Mouse (Mus musculus): ENCODE results near the gene Ankrd24. TPM values are rescaled to one million over a fixed set of nuclear protein-coding genes. Genes with fewer than 3 reads are reported as not detected.

Ankrd24 gene
- polyA plus RNA-seq, 1 experiment: 11.8 TPM

- Histone ChIP-seq H3K79me2 (ENCODE audit: control insufficient read depth, insufficient read depth) (no peaks in the 10 kb centered on the region), H3K4me2 (ENCODE audit: low read depth) (peak overlapping the region; percentile 53), H3K27me3 (ENCODE audit: control insufficient read depth, insufficient read depth, insufficient read length) (no peaks in the 10 kb centered on the region), H3K4me3 (no peak overlapping the region), H3K36me3 (ENCODE audit: control insufficient read depth, insufficient read depth) (no peaks in the 10 kb centered on the region), H3ac (ENCODE audit: control insufficient read depth, insufficient read length) (no peak overlapping the region)
- no peak for TF ChIP-seq USF1 (IDR thresholded peaks at IDR 0.05; ENCODE audit: low read depth)
- no peak for TF ChIP-seq MYOG (IDR thresholded peaks at IDR 0.05; ENCODE audit: control insufficient read depth in 1 of 3, insufficient read depth in 1 of 3, insufficient read length in 2 of 3, low read depth in 2 of 3)
- TF ChIP-seq REST (IDR thresholded peaks at IDR 0.05; ENCODE audit: insufficient read depth, insufficient read length): no peak
- no peak for TF ChIP-seq TCF3 (IDR thresholded peaks at IDR 0.05; ENCODE audit: insufficient read length, low read depth)
- TF ChIP-seq POLR2A (IDR thresholded peaks at IDR 0.05; ENCODE audit: insufficient read length, low read depth): no peak
- no peak for TF ChIP-seq TCF12 (IDR thresholded peaks at IDR 0.05; ENCODE audit: insufficient read depth, poor library complexity, severe bottlenecking)
- TF ChIP-seq CEBPB (IDR thresholded peaks at IDR 0.05; ENCODE audit: insufficient read depth, poor library complexity, severe bottlenecking): no peak
- TF ChIP-seq POLR2AphosphoS2 (IDR thresholded peaks at IDR 0.05; ENCODE audit: insufficient read length, low read depth): no peak
- no peak for TF ChIP-seq MAX (IDR thresholded peaks at IDR 0.05; ENCODE audit: low read depth)
- TF ChIP-seq MYOD1 (IDR thresholded peaks at IDR 0.05; ENCODE audit: control insufficient read depth in 1 of 3, insufficient read length in 2 of 3, low read depth in 2 of 3): no peak
- no peak for TF ChIP-seq SRF (IDR thresholded peaks at IDR 0.05; ENCODE audit: control insufficient read depth, insufficient read length, low read depth)
- TF ChIP-seq E2F4 (IDR thresholded peaks at IDR 0.05; ENCODE audit: insufficient read depth): no peak
Measured at GRCm38 (mm10) chr10:81604019-81604967, 24.0 kb upstream of the Ankrd24 start.

GRCm38 (mm10) chr10:81604968-81605665, 23.2 kb upstream of the Ankrd24 start:
- Histone ChIP-seq H3ac (ENCODE audit: control insufficient read depth, insufficient read length) (no peak overlapping the region), H3K36me3 (ENCODE audit: control insufficient read depth, insufficient read depth) (no peaks in the 10 kb centered on the region), H3K79me2 (ENCODE audit: control insufficient read depth, insufficient read depth) (no peaks in the 10 kb centered on the region), H3K4me2 (ENCODE audit: low read depth) (peak overlapping the region; percentile 95), H3K27me3 (ENCODE audit: control insufficient read depth, insufficient read depth, insufficient read length) (no peaks in the 10 kb centered on the region), H3K4me3 (peak overlapping the region; percentile 38)
- TF ChIP-seq MYOD1 (IDR thresholded peaks at IDR 0.05; ENCODE audit: control insufficient read depth in 1 of 3, insufficient read length in 2 of 3, low read depth in 2 of 3): peak in 1 of 3 experiments; percentile 13
- no peak for TF ChIP-seq POLR2AphosphoS2 (IDR thresholded peaks at IDR 0.05; ENCODE audit: insufficient read length, low read depth)

- H3K4me2 ChIP-seq (ENCODE audit: low read depth): peak overlapping the region; percentile 95
- peak overlapping the region; percentile 38 for H3K4me3 ChIP-seq
- no peaks in the 10 kb centered on the region for H3K27me3 ChIP-seq (ENCODE audit: control insufficient read depth, insufficient read depth, insufficient read length)
- no peaks in the 10 kb centered on the region for H3K79me2 ChIP-seq (ENCODE audit: control insufficient read depth, insufficient read depth)
- TF ChIP-seq POLR2A (IDR thresholded peaks at IDR 0.05; ENCODE audit: insufficient read length, low read depth) (no peak), E2F4 (IDR thresholded peaks at IDR 0.05; ENCODE audit: insufficient read depth) (no peak), POLR2AphosphoS2 (IDR thresholded peaks at IDR 0.05; ENCODE audit: insufficient read length, low read depth) (no peak), MYOD1 (IDR thresholded peaks at IDR 0.05; ENCODE audit: control insufficient read depth in 1 of 3, insufficient read length in 2 of 3, low read depth in 2 of 3) (no peak), MYOG (IDR thresholded peaks at IDR 0.05; ENCODE audit: control insufficient read depth in 1 of 3, insufficient read depth in 1 of 3, insufficient read length in 2 of 3, low read depth in 2 of 3) (no peak), MAX (IDR thresholded peaks at IDR 0.05; ENCODE audit: low read depth) (no peak), SRF (IDR thresholded peaks at IDR 0.05; ENCODE audit: control insufficient read depth, insufficient read length, low read depth) (no peak), USF1 (IDR thresholded peaks at IDR 0.05; ENCODE audit: low read depth) (no peak), TCF12 (IDR thresholded peaks at IDR 0.05; ENCODE audit: insufficient read depth, poor library complexity, severe bottlenecking) (no peak), REST (IDR thresholded peaks at IDR 0.05; ENCODE audit: insufficient read depth, insufficient read length) (no peak), TCF3 (IDR thresholded peaks at IDR 0.05; ENCODE audit: insufficient read length, low read depth) (no peak), CEBPB (IDR thresholded peaks at IDR 0.05; ENCODE audit: insufficient read depth, poor library complexity, severe bottlenecking) (no peak)
- H3K36me3 ChIP-seq (ENCODE audit: control insufficient read depth, insufficient read depth): no peaks in the 10 kb centered on the region
- peak overlapping the region; percentile 2 for H3ac ChIP-seq (ENCODE audit: control insufficient read depth, insufficient read length)
Measured at GRCm38 (mm10) chr10:81605666-81605973, 22.7 kb upstream of the Ankrd24 start.

GRCm38 (mm10) chr10:81605974-81606751, 22.2 kb upstream of the Ankrd24 start, which contains the start of gene BC025920:
Gene BC025920, plus strand, starts transcription at chr10:81606270.
- peak within 1 kb of the TSS; percentile 2 for H3ac ChIP-seq (ENCODE audit: control insufficient read depth, insufficient read length)

More at GRCm38 (mm10) chr10:81605974-81606751, 22.2 kb upstream of the Ankrd24 start, which contains the start of gene BC025920:
- peak; percentile 50 for TF ChIP-seq POLR2AphosphoS2 (IDR thresholded peaks at IDR 0.05; ENCODE audit: insufficient read length, low read depth)
- no peak for TF ChIP-seq E2F4 (IDR thresholded peaks at IDR 0.05; ENCODE audit: insufficient read depth)
- peak; percentile 50 for TF ChIP-seq POLR2A (IDR thresholded peaks at IDR 0.05; ENCODE audit: insufficient read length, low read depth)
- TF ChIP-seq TCF3 (IDR thresholded peaks at IDR 0.05; ENCODE audit: insufficient read length, low read depth): no peak
- no peak for TF ChIP-seq MAX (IDR thresholded peaks at IDR 0.05; ENCODE audit: low read depth)
- TF ChIP-seq CEBPB (IDR thresholded peaks at IDR 0.05; ENCODE audit: insufficient read depth, poor library complexity, severe bottlenecking): no peak
- no peak for TF ChIP-seq TCF12 (IDR thresholded peaks at IDR 0.05; ENCODE audit: insufficient read depth, poor library complexity, severe bottlenecking)
- no peaks in the 10 kb centered on the region for H3K36me3 ChIP-seq (ENCODE audit: control insufficient read depth, insufficient read depth)
- H3K4me2 ChIP-seq (ENCODE audit: low read depth): peak within 1 kb of the TSS; percentile 95
- H3K27me3 ChIP-seq (ENCODE audit: control insufficient read depth, insufficient read depth, insufficient read length): no peaks in the 10 kb centered on the region
- peak within 1 kb of the TSS; percentile 38 for H3K4me3 ChIP-seq
- no peaks in the 10 kb centered on the region for H3K79me2 ChIP-seq (ENCODE audit: control insufficient read depth, insufficient read depth)
